Mouse (Mus musculus): ENCODE results near the gene Tmeff1.
A peak's percentile ranks its signal among the peaks of the same experiment; 100 is the strongest.

The Tmeff1 gene

GRCm38 (mm10) chr4:48564962-48565361 lies 20.0 kb upstream of the Tmeff1 start:
- DNase-seq (ENCODE audit: low spot score): no peak

GRCm38 (mm10) chr4:48576361-48576760 lies 8.6 kb upstream of the Tmeff1 start:
- no peak for DNase-seq (ENCODE audit: low spot score)

- no peak for DNase-seq (ENCODE audit: low spot score)
These were observed 7.1 kb upstream of the Tmeff1 start for GRCm38 (mm10) chr4:48577831-48578230.

GRCm38 (mm10) chr4:48578399-48578798 lies 6.6 kb upstream of the Tmeff1 start:
- no peak for DNase-seq (ENCODE audit: low spot score)

- DNase-seq (ENCODE audit: low spot score): no peak
These were observed 5.4 kb upstream of the Tmeff1 start for GRCm38 (mm10) chr4:48579475-48580110.

GRCm38 (mm10) chr4:48581201-48581600 lies 3.8 kb upstream of the Tmeff1 start:
- no peak for DNase-seq (ENCODE audit: low spot score)

GRCm38 (mm10) chr4:48581993-48582392 lies 3.0 kb upstream of the Tmeff1 start:
- no peak for DNase-seq (ENCODE audit: low spot score)

- no peak for DNase-seq (ENCODE audit: low spot score)
These were observed 2.0 kb upstream of the Tmeff1 start for GRCm38 (mm10) chr4:48582941-48583340.

GRCm38 (mm10) chr4:48585241-48586098 lies 496 bp downstream of the Tmeff1 start:
- peak; percentile 70 for DNase-seq (ENCODE audit: low spot score)

- peak; percentile 50 for DNase-seq (ENCODE audit: low spot score)
These were observed 1.3 kb downstream of the Tmeff1 start for GRCm38 (mm10) chr4:48586099-48586821.

GRCm38 (mm10) chr4:48587526-48587925 lies 2.6 kb downstream of the Tmeff1 start:
- DNase-seq (ENCODE audit: low spot score): no peak

- no peak for DNase-seq (ENCODE audit: low spot score)
These were observed 3.6 kb downstream of the Tmeff1 start for GRCm38 (mm10) chr4:48588576-48588975.

- DNase-seq (ENCODE audit: low spot score): no peak
These were observed 5.9 kb downstream of the Tmeff1 start for GRCm38 (mm10) chr4:48590862-48591261.

- DNase-seq (ENCODE audit: low spot score): no peak
These were observed 6.4 kb downstream of the Tmeff1 start for GRCm38 (mm10) chr4:48591390-48591789.

- no peak for DNase-seq (ENCODE audit: low spot score)
These were observed 7.4 kb downstream of the Tmeff1 start for GRCm38 (mm10) chr4:48592328-48592727.

GRCm38 (mm10) chr4:48592844-48593243 lies 7.9 kb downstream of the Tmeff1 start:
- DNase-seq (ENCODE audit: low spot score): no peak

GRCm38 (mm10) chr4:48596111-48596510 lies 11.1 kb downstream of the Tmeff1 start:
- DNase-seq (ENCODE audit: low spot score): no peak

- DNase-seq (ENCODE audit: low spot score): no peak
These were observed 20.7 kb downstream of the Tmeff1 start for GRCm38 (mm10) chr4:48605650-48606049.

- no peak for DNase-seq (ENCODE audit: low spot score)
These were observed 24.5 kb downstream of the Tmeff1 start for GRCm38 (mm10) chr4:48609485-48609884.

GRCm38 (mm10) chr4:48610251-48610650 lies 25.3 kb downstream of the Tmeff1 start:
- no peak for DNase-seq (ENCODE audit: low spot score)

GRCm38 (mm10) chr4:48615483-48615882 lies 30.5 kb downstream of the Tmeff1 start:
- DNase-seq (ENCODE audit: low spot score): no peak

- no peak for DNase-seq (ENCODE audit: low spot score)
These were observed 32.2 kb downstream of the Tmeff1 start for GRCm38 (mm10) chr4:48617201-48617600.

GRCm38 (mm10) chr4:48620121-48620520 lies 35.1 kb downstream of the Tmeff1 start:
- no peak for DNase-seq (ENCODE audit: low spot score)

All from yolk sac, embryonic 10.5 days (tissue).